Mouse (Mus musculus) kidney, embryonic 16.5 days (tissue): Measurements from ENCODE around the gene Rabggtb. TPM values are rescaled to one million over a fixed set of nuclear protein-coding genes. Genes with fewer than 3 reads are reported as not detected.
A peak's percentile ranks its signal among the peaks of the same experiment; 100 is the strongest.

ENCODE experiments used
- ATAC-seq: fragments of 200-750 bp; cut with Nextera tagmentation; 2 replicates; pipeline ENCODE4 v1.8.0; 2017; ENCODE audit warnings: moderate TSS enrichment; ENCODE audit not compliant: low FRiP score, low TSS enrichment
- H3K27ac ChIP-seq: fragments of 300-500 bp; sonication (generic); 2 replicates; pipeline ENCODE4 v1.5.1; 2014; ENCODE audit warnings: low read length
- H3K27me3 ChIP-seq: fragments of 300-500 bp; sonication (generic); 2 replicates; pipeline ENCODE4 v1.6.1; 2014; ENCODE audit warnings: low read length, control low read depth, mixed read lengths; ENCODE audit not compliant: insufficient read depth
- H3K36me3 ChIP-seq: fragments of 300-500 bp; sonication (generic); 2 replicates; pipeline ENCODE4 v1.6.1; 2014; ENCODE audit warnings: low read length, control low read depth, mixed read lengths; ENCODE audit not compliant: insufficient read depth
- H3K4me1 ChIP-seq: fragments of 300-500 bp; sonication (generic); 2 replicates; pipeline ENCODE4 v1.6.1; 2014; ENCODE audit warnings: low read length, control low read depth, mixed read lengths; ENCODE audit not compliant: insufficient read depth
- H3K4me2 ChIP-seq: fragments of 300-500 bp; sonication (generic); replicated peaks from 2 replicates; pipeline ENCODE4 v1.6.1; 2014; ENCODE audit warnings: low read depth, low read length
- H3K4me3 ChIP-seq: fragments of 300-500 bp; sonication (generic); 2 replicates; pipeline ENCODE4 v1.5.1; 2014; ENCODE audit warnings: mild to moderate bottlenecking, low read length
- H3K9ac ChIP-seq: fragments of 300-500 bp; sonication (generic); replicated peaks from 2 replicates; pipeline ENCODE4 v1.6.1; 2014; ENCODE audit warnings: low read length
- H3K9me3 ChIP-seq: fragments of 300-500 bp; sonication (generic); 2 replicates; pipeline ENCODE4 v1.6.1; 2016; ENCODE audit warnings: low read length, control low read depth
- WGBS: fragments of 180-500 bp; shearing (Covaris S2); extraction: QIAGEN DNeasy Blood & Tissue Kit; methylation state at CpG from one replicate; pipeline ENCODE4 v1.1.7; 2014; 5-methylcytosine and 5-hydroxymethylcytosine counted together
- polyA plus RNA-seq: library from polyadenylated mRNA; unstranded; fragments of >200 nt; fragmentation: Nextera tagmentation; extraction: Ambion mirVana; gene quantifications from 2 replicates; pipeline ENCODE4 v1.2.1, GENCODE M21; 2015

The Rabggtb gene
- polyA plus RNA-seq, 1 experiment from 2014 or later: 58.7 TPM

- Histone ChIP-seq H3K27me3 (no peaks in the 10 kb centered on the region), H3K27ac (no peak overlapping the region), H3K9ac (no peak overlapping the region), H3K9me3 (no peaks in the 10 kb centered on the region), H3K4me3 (no peak overlapping the region), H3K4me1 (peaks cover 6% of the 10 kb centered on the region; the same call in 1 of the 2 replicates), H3K4me2 (no peak overlapping the region), H3K36me3 (peaks cover 29% of the 10 kb centered on the region)
- ATAC-seq: no peak
- 90% methylated on average over 10 of the region's 10 CpGs for WGBS
Observed at GRCm38 (mm10) chr3:153921147-153921910, 8.5 kb upstream of the Rabggtb start.

GRCm38 (mm10) chr3:153917200-153917599, 4.4 kb upstream of the Rabggtb start:
- no peaks in the 10 kb centered on the region for H3K9me3 ChIP-seq
- peaks cover 11% of the 10 kb centered on the region; the same call in 1 of the 2 replicates for H3K36me3 ChIP-seq
- 3% methylated on average over 1 of the region's 1 CpGs for WGBS
- H3K27ac ChIP-seq: no peak overlapping the region
- peaks cover 15% of the 10 kb centered on the region for H3K4me1 ChIP-seq
- H3K27me3 ChIP-seq: no peaks in the 10 kb centered on the region
- ATAC-seq: no peak
- no peak overlapping the region for H3K4me2 ChIP-seq
- no peak overlapping the region for H3K4me3 ChIP-seq
- no peak overlapping the region for H3K9ac ChIP-seq

GRCm38 (mm10) chr3:153913510-153914243, 868 bp upstream of the Rabggtb start:
- H3K9ac ChIP-seq: peak overlapping the region; percentile 98
- H3K4me1 ChIP-seq: peaks cover 42% of the 10 kb centered on the region
- H3K36me3 ChIP-seq: peaks cover 24% of the 10 kb centered on the region
- WGBS: 37% methylated on average over 6 of the region's 6 CpGs
- ATAC-seq: no peak
- no peaks in the 10 kb centered on the region for H3K27me3 ChIP-seq
- peak overlapping the region; percentile 92 for H3K4me2 ChIP-seq
- no peaks in the 10 kb centered on the region for H3K9me3 ChIP-seq
- H3K27ac ChIP-seq: peak overlapping the region; percentile 97
- peak overlapping the region; percentile 98 for H3K4me3 ChIP-seq

GRCm38 (mm10) chr3:153911882-153912440, 848 bp downstream of the Rabggtb start:
- H3K9me3 ChIP-seq: no peaks in the 10 kb centered on the region
- peaks cover 37% of the 10 kb centered on the region for H3K36me3 ChIP-seq
- H3K4me2 ChIP-seq: peak overlapping the region; percentile 92
- peak overlapping the region; percentile 98 for H3K4me3 ChIP-seq
- H3K4me1 ChIP-seq: peaks cover 37% of the 10 kb centered on the region
- ATAC-seq: no peak
- WGBS: 1% methylated on average over 12 of the region's 12 CpGs
- peak overlapping the region; percentile 98 for H3K9ac ChIP-seq
- H3K27ac ChIP-seq: peak overlapping the region; percentile 97
- H3K27me3 ChIP-seq: no peaks in the 10 kb centered on the region

DNA sequence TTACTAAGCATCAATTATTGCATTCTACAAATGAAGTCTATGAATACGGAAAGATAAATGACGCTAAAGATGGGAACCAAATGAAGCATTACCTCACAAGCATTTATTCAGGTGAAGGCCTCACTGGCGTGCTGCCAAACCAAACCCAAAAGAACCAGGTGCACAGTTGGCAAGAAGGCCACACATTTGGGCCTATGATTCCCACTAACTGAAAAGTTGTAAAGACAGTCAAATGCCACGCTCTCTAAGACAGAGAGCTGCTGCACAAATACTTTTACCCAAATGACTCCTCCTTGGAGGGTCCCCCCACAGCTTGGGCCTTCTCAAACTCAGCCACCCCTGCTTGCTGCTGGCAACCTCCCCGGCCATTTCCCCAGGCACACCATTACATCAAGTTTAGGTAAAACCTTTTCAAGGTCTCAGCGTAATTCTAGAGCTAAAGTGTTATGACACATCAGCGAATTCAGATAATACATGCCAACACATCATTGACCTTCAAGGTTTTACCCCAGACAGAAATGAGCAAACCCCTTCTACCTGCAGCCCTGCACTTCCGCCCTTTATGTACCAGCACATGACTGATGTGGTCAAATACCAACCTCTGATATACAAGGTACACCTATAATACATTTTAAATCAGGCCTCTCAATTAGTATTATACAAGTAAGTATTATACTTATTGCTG, 1.5 kb downstream of the Rabggtb start:
- Histone ChIP-seq H3K9ac (peak overlapping the region; percentile 98), H3K4me1 (peaks cover 36% of the 10 kb centered on the region), H3K27me3 (no peaks in the 10 kb centered on the region), H3K36me3 (peaks cover 43% of the 10 kb centered on the region), H3K4me2 (peak overlapping the region; percentile 92), H3K9me3 (no peaks in the 10 kb centered on the region), H3K4me3 (peak overlapping the region; percentile 98), H3K27ac (peak overlapping the region; percentile 54; the same call in 1 of the 2 replicates)
- WGBS: 45% methylated on average over 8 of the region's 8 CpGs
- no peak for ATAC-seq

DNA sequence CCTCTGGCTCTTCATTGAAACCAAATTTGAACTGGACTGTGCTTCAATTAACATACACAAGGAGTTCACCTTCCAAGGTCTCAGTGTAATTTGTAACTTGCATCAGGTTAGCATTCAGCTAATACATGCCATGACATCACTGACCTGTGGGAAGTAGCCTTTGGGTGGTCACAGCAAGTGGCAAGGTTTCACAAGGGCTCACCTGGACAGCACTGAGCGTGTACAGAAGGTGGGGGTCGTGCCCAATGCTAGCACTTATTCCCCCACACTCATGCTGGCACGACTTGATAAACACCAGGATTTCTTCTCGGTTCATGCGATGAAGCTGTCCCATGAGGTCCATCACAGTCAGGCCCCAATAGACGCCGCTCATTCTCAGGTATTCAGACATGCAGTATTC, 2.3 kb downstream of the Rabggtb start:
- Histone ChIP-seq H3K9me3 (no peaks in the 10 kb centered on the region), H3K27me3 (no peaks in the 10 kb centered on the region), H3K36me3 (peaks cover 51% of the 10 kb centered on the region), H3K4me3 (peak overlapping the region; percentile 98), H3K27ac (peak overlapping the region; percentile 27), H3K9ac (peak overlapping the region; percentile 98), H3K4me2 (peak overlapping the region; percentile 92), H3K4me1 (peaks cover 36% of the 10 kb centered on the region)
- 76% methylated on average over 7 of the region's 7 CpGs for WGBS
- no peak for ATAC-seq

DNA sequence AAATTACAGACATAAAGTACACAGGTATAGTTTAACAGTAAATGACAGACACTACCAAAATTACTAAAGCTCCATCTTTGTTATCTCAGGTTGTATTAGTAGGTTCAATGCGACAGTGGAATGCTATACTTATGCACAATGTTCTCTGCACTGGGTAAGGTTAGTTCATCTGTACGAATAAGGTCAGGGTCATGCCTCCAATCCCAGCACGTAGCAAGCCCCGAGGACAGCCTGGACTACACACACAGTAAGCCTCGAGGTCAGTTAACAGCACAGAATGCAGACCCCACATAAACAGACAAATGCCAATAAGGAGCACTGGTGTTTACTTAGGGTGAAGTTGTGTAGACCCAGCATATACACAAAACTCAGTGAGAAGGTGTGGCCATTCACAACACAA, 3.9 kb downstream of the Rabggtb start:
- no peak overlapping the region for H3K4me3 ChIP-seq
- WGBS: 78% methylated on average over 5 of the region's 5 CpGs
- ATAC-seq: no peak
- H3K27ac ChIP-seq: no peak overlapping the region
- peaks cover 33% of the 10 kb centered on the region for H3K4me1 ChIP-seq
- H3K4me2 ChIP-seq: no peak overlapping the region; the same call in 1 of the 2 replicates
- H3K27me3 ChIP-seq: no peaks in the 10 kb centered on the region
- H3K9me3 ChIP-seq: no peaks in the 10 kb centered on the region
- no peak overlapping the region for H3K9ac ChIP-seq
- H3K36me3 ChIP-seq: peaks cover 67% of the 10 kb centered on the region

- H3K4me3 ChIP-seq: no peak within 1 kb of the TSS
- WGBS: 86% methylated on average over 9 of the region's 9 CpGs
- H3K4me1 ChIP-seq: peaks cover 23% of the 10 kb centered on the region
- no peak within 1 kb of the TSS for H3K4me2 ChIP-seq
- no peaks in the 10 kb centered on the region for H3K27me3 ChIP-seq
- no peak within 1 kb of the TSS for H3K27ac ChIP-seq
- H3K9ac ChIP-seq: no peak within 1 kb of the TSS
- no peaks in the 10 kb centered on the region for H3K9me3 ChIP-seq
- peaks cover 74% of the 10 kb centered on the region for H3K36me3 ChIP-seq
- ATAC-seq: no peak
Observed at GRCm38 (mm10) chr3:153906136-153906871, 6.5 kb downstream of the Rabggtb start, which contains the start of gene Msh4. Gene Msh4, minus strand, starts transcription at chr3:153906138.
